Mouse (Mus musculus) CH12F3 (cell line): ENCODE data around the gene Abat.

Source experiments
- in situ Hi-C: fragments of 300-500 bp; cut with MboI; formaldehyde crosslinking; loops from 2 replicates; pipeline ENCODE4 v1.14.3; 2020; ENCODE audit warnings: low sequenced_read_pairs

Gene Abat

DNA sequence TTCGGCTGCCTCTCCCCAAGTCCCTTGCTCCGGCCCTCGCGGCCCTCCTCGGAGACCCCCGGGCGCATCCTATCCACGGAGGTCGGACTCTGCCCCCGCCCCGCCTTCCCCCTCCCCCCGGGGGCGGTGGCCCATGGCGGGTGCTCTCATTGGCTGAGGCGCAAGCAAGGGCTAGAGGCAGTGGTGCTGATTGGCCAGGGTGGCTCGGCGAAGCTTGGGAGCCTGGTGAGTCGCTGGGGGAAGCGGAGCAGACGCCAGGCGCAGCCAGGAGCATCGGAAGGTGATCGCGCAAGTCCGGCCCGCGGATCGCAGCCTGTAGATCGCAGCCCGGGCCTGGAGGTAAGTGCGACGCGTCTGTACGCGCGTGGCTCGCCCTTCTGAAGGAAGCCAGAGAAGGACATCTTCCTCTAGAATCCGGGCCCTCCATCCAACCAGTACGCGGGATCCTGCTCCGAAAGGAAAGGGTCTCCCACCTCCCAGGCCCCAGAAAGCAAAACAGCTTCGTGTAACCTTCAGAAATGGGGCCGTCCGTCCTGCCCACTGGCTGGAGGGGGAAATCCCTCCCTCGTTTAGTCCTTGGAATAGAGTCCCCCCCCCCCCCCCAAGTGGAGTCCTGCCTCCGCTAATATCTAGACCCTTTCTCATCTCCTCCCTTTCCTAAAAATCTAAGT is at the start of gene Abat:
Abat (plus strand) TSS at position 194 of the 671 bp plus-strand sequence.
- in situ Hi-C loops = no loop called here

DNA sequence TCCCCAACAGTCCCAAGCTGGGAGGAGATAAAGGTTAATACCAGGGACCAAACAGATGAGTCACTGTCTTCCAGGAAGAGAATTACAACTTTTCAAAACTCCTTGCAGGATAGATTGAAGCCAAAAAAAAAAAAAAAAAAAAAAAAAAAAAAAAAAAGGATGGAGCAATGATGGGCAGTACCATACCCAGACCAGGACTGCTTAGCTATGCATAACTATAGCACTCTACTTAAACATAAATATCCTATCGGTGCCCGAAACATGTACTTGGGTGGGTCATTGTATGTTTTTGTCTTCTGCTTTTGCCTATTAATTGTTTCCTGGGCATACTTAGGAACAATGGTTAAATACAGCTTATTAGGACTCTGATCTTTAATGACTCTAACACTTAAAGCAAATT is 43.1 kb upstream of the Abat start:
- in situ Hi-C loops = no loop called here

DNA sequence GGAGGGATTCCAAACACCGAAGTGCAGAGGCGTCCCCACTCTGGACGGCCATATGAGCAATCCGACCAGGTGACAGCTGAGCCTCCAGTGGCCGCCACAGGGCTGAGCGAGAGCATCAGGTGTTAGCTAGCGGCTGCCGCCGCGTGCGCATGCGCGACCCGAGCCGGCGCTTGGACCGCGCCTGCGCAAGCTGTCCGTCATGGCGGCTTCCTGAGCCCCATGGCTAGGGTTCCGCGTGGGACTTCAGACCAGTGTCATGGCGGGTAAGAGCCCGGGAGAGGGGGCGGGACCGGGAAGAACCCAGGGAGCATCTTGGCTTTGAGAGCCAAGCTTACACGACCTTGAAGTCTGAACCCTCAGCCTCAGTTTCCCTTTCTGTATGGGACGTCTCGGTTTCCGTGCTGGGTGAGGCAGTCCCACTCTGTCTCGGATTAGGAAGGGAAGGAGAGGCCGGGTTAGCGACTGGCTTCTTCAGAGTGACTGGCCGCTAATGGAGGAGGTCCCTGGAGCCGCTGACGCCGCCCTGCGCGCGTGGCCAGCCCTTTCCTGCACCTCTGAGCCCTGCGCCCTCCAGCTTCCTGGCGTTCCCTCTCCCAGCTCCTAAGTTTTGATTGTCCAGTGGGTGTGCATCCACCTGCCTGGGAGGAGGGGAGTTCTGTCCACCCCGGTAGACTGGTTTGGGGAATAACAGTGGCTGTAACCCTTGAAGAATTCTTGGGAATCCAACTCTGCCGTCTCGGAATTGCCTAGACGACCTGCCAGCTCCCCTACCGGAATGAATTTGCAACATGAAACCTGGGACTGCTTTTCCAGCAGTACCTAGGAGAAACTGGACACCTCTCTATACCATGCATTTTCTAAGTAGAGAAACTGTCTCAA is 42.4 kb upstream of the Abat start, which contains the start of gene Mettl22:
Mettl22 (plus strand) TSS at position 186 of the 879 bp plus-strand sequence.
- in situ Hi-C loops = no loop called here

- in situ Hi-C loops = loop anchor here (10.0 to 25.0 kb wide), 2 partner anchors 73 to 375 kb away; no protein-coding TSS in a partner anchor
Measured at GRCm38 (mm10) chr16:8487396-8488005, 25.7 kb upstream of the Abat start.

- in situ Hi-C loops = loop anchor here (10.0 to 25.0 kb wide), 2 partner anchors 75 to 373 kb away; no protein-coding TSS in a partner anchor
Measured at GRCm38 (mm10) chr16:8489340-8489739, 23.9 kb upstream of the Abat start.

- in situ Hi-C loops = loop anchor here (5.0 to 25.0 kb wide), 2 partner anchors 185 to 370 kb away; no protein-coding TSS in a partner anchor
Measured at GRCm38 (mm10) chr16:8491743-8492490, 21.3 kb upstream of the Abat start.

DNA sequence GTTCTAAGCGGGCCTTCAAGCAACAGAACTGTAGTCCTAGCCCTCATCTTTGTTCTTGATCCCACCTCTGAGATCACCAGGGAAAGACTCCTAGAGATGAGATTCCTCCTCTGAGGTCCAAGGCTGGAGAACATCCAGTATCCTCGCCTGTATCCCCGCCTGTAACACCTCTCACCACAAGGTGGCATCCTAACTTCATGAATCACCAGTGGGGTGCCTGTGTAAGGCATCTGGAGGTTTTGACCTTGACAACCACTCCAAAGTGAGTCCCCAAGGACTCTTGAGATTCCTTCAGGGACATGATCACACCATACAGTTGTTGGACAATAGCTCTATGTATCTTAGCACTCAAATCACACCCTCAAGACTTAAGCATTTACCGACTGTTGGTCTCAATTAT is 19.0 kb upstream of the Abat start:
- in situ Hi-C loops = loop anchor here (5.0 to 25.0 kb wide), 2 partner anchors 183 to 368 kb away; no protein-coding TSS in a partner anchor

- in situ Hi-C loops = loop anchor here (25.0 kb wide), 1 partner anchor 365 kb away; no protein-coding TSS in a partner anchor
Measured at GRCm38 (mm10) chr16:8496967-8497366, 16.3 kb upstream of the Abat start.

DNA sequence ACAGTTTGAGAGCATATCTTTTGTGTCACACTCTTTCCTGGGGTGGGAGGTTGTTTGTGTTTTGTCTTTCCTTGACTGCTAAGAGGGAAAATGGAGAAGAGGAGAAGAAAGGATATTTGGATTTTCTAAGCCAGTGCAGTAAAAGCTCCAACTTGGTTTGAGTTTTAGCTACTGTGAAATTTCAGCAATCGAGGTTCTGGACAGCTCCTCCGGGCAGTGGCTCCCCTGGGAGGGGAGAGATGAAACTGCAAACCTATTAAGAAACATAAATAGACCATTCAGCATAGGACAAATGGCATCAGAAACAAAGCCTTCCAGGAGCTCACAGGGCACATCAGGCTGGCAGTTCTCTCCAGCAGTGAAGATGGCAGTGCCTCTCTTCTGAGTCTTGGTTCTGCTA is 9.0 kb upstream of the Abat start:
- in situ Hi-C loops = no loop called here

DNA sequence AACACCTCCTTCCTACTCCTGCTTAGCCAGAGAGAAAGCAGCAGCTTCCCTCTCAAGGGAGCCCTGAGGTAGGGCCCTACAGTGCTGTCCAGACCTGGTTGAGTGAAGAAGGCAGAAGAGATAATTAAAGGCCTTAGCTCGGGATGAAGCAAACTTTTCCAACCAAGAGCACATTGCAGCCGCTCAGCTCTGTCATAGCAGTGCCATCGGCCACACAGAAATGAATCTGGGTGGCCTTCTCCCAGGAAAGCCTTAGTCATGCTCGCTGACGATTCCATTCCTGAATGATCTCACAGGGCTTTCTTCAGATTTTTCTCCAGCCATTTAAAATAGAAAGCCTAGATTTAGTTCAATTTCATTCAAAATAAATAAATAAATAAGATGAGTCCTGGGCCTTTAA is 3.3 kb upstream of the Abat start:
- in situ Hi-C loops = no loop called here

GRCm38 (mm10) chr16:8512830-8513229 is 399 bp upstream of the Abat start:
- in situ Hi-C loops = no loop called here

DNA sequence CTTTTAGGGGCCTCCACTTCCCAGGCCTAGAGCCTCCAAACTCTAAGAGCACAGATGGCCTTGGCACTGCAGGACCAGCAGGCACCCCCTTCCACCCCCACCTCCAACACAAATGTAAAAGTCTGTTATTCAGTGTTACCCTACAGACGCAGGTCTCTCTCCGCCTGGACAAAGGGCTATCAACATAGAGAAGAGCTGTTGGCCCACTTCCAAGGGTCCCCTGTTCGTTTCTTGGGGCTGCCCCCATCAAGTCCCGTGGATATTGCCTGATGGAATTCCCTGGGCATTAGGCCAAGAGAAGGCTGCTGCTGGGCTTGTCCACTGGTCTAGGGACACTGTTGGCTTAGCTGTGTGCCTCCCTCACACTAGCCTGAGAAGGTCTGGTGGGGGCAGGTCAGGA is 951 bp downstream of the Abat start:
- in situ Hi-C loops = no loop called here

GRCm38 (mm10) chr16:8520525-8520924 is 7.3 kb downstream of the Abat start:
- in situ Hi-C loops = no loop called here

GRCm38 (mm10) chr16:8521322-8521721 is 8.1 kb downstream of the Abat start:
- in situ Hi-C loops = no loop called here

DNA sequence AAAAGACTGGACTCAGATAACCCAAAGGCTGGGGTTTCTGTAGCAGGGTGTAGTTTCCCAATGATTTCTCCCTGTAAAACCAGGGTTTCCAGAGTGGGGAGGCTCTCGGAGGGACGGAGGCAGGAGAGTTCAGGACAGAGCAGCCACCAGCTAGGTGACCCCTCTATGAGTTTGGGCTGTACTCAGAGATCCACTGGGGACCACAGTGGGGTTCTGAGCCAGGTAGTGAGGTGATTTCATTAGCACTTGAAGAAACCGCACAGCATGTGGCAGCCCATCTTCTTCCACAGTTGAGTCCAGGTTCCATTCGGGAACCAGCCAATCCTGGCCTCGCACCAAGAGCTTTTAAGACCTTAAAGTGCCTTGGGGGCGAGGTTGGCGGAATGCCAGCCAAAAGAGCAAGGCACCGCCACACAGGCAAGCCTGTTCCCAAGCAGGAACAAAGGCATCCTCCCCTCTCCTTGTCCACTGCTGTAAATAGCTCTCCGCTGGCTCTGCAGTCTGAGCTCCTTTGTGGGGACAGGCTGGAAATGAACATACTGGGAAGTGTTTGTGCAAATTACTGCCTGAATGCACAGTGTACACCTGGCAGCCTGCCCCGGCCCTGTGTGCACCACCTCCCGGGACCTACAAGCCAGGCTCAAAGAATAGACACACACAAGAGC is 10.4 kb downstream of the Abat start:
- in situ Hi-C loops = no loop called here

DNA sequence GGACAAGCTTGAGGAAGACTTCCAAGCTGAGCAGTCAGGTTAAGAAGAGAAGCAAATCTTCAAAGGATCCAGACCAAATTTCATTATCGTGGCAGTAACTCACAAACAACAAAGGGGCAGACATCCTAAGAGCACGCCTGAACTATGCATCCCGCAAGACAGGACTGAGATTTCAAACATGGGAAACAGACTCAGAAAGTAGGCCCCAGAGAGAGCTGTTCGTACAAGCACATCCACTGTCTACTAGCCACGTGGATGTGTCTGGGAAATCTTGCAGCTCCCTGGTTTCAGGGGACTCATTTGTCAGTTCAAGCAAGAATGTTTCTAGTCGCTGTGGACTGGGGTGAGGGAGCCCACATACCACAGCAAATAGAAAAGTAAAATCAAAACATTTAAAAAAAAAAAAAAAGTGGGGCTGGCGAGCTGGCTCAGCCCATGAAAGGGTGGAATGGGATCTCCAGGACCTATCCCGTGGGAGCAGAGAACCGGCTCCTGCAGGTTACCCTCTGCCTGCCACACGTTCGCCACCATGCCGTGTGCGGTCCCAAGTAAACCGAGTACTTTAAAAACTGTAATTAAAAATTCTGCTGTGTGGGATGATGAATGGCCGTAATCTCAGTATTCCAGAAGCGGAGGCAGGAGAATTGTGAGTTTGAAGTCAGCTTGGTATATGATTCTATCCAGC is 11.1 kb downstream of the Abat start:
- in situ Hi-C loops = no loop called here

DNA sequence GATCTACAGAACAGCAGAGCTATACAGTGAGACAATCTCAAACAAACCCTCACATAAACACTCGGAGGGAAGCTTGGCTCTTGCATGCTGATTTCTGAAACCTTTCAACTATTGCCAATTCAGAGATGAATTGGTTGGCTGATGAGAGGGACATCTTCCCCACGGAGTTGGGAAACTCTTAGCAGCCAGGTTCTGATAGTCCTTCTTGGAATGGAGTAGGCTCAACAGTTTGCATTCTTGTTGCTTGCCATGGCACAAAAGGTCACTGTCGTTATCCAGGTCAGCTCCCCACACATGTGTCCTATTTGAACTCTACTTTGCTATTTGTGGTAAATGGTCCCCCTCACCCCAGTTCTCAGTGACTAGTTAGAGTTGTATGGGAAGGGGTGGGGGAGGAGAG is 12.1 kb downstream of the Abat start:
- in situ Hi-C loops = no loop called here

- in situ Hi-C loops = no loop called here
Measured at GRCm38 (mm10) chr16:8525877-8526276, 12.6 kb downstream of the Abat start.

DNA sequence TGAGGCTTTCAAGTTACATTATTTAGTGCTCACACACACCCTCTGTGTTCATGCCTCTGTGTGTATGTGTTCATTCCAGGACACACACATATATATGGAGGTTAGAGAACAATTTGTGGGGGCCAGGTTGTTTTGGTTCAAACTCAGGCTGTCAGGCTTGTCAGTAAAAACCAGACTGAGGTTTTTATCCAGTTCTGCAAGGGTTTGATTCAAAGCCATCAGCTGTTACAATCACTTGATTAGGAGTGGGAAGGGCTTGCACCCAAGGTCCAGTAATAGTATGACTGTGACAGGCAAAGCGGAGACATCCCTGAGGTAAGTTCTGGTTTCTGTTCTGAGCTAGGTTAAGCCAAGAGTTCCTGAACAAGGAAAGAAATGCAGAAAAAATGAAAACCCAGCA is 16.2 kb downstream of the Abat start:
- in situ Hi-C loops = no loop called here
